Mouse (Mus musculus): Measurements from ENCODE around the gene Mical3. TPM values are rescaled to one million over a fixed set of nuclear protein-coding genes. Genes with fewer than 3 reads are reported as not detected.

Mical3 gene
- total RNA-seq, 2 experiments from 2014 or later, result 43.0 to 75.5 TPM

GRCm38 (mm10) chr6:121051411-121051810 lies 79.4 kb downstream of the Mical3 start:
- DNase-seq, result no peak

DNA sequence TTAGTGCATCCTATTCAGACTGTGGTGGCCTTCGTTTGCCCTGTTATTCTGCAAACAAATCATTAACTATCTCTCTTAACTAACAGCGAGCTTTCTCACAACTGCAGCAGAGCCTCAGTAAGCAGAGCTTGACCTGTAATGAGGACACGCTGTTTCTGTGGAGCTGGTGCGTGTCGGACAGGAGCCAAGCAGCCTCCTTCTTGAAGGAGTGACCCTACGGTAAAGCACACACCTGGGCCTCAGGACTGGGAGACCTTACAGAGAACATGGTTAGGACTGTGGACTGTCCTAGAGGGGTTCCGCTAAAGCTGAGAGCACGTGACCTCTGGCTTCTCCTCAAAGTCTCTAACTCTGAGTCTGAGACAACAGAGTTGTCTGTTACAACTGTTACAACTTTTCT lies 82.1 kb downstream of the Mical3 start:
- DNase-seq, result no peak

- DNase-seq, result no peak
Observed at GRCm38 (mm10) chr6:121045345-121046080, 85.3 kb downstream of the Mical3 start.

- DNase-seq, result no peak
Observed at GRCm38 (mm10) chr6:121043434-121044189, 87.2 kb downstream of the Mical3 start.

DNA sequence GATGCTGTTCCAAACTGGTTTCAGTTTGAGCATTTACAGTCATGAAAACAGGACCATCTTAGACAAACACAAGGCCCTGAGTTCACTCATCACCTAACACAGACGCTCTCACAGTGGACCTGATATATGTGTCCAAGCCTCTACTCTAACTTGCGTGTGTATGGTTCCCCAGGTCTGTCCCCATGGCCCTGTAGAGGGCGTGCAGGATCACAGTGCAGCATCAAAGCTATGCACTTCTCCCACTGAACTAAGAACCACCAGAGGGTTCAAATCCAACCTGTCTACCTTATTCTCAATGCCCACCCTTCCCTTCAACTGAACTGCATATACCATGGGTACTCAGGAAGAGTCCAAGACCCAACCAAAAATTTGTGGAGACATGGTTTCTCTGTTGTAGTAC lies 91.1 kb downstream of the Mical3 start:
- DNase-seq, result no peak

GRCm38 (mm10) chr6:121039286-121039685 lies 91.5 kb downstream of the Mical3 start:
- DNase-seq, result no peak

GRCm38 (mm10) chr6:121037086-121037485 lies 93.7 kb downstream of the Mical3 start:
- peak; percentile 58 for DNase-seq

DNA sequence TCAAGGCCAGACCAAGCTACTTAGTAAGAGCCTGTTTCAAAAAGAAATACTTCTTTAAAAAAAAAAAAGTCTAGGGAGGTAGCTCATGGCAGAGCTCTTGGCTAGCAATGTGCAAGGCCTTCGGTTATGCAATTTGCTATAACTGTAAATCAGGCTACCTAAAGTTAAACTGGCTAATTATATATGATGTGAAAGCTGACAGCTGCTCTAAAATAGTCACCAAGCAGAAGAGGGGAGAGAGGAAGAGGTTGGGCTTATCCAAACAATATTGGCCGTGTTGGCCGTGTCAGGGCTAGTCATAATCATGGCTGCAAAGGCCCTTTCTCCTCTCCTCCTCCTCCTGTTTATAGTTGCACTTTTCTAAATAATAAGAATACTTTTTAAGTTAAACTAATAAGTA lies 94.9 kb downstream of the Mical3 start:
- no peak for DNase-seq

GRCm38 (mm10) chr6:121035268-121035667 lies 95.5 kb downstream of the Mical3 start:
- DNase-seq, result no peak

DNA sequence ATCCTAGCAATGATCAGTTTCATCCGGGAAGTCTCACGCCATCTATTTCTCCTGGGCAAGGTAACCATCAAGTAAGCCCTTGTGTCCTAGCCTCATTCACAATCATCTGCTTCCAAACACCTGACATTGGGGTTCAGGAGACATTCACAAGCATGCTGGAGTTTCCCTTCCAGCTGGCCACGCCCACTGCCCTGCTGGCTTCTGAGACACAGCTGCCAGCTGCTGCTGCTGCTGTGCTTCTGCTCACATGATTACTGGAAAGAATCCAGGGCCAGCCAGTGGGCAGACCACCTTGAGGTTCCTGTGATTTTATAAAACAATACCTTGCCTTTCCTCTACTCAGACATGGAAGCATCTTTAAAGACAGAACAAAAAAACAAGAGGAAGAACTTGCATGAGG lies 97.5 kb downstream of the Mical3 start:
- DNase-seq, result no peak

DNA sequence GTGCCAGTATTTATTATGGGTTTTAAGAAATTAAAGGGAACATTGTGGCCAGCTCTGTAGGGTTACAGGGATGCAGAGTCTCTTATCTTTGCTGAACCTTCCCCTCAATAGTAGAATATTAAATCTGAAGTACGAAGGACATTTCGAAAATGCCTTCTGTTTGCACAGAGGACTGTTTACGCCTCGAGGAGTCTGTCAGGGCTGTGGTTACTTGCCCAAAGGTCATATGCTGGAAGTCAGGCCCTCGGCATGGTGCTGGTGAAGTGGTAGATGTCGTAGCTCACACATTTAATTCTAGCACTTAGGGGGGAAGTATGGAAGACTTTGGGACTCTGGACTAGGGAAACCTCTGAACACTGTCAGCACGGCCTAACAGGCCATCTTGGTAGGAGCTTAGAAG lies 99.4 kb downstream of the Mical3 start:
- DNase-seq, result no peak

GRCm38 (mm10) chr6:121029897-121030589 lies 100.8 kb downstream of the Mical3 start:
- no peak for DNase-seq

GRCm38 (mm10) chr6:121028514-121028913 lies 102.3 kb downstream of the Mical3 start:
- DNase-seq, result peak; percentile 37

DNA sequence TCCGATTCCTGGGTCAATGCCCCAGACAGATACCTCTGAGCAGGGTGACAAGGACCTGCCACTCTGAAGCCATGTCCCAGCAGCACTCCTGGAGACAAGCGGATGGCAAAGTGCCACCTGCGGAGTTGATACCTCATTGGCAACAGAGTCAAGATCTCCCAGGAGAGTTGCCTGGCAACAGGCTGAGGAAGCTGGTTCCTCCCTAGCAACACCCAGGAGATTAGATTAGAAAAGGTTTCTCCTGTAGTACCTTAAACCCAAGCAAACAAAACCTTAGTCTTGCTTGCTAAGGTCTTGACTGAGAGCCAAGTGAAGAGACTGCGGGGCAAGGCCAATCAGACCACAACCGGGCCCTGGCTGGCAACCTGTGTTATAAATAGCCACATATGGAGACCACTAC lies 103.5 kb downstream of the Mical3 start:
- DNase-seq, result peak; percentile 75

DNA sequence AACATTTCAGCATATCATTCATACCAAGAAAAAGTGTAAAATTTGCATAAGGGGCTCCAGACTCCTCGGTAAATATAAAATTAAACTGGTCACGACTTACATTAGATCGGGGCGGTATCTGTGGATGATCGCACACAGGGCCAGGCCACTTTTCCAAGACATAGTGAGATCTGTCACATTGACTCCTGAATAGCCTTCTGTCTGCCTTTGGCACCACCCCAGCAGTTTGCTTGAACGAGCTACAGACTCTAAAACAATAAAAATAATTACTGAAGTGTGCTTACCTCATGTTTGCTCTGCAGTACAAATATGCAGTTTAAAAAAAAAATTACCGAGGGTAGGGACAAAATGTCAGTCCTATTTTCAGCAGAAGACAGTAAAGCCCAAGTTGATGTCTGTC lies 103.9 kb downstream of the Mical3 start:
- DNase-seq, result no peak

GRCm38 (mm10) chr6:121026019-121026584 lies 104.7 kb downstream of the Mical3 start:
- DNase-seq, result no peak

GRCm38 (mm10) chr6:121018147-121018546 lies 112.7 kb downstream of the Mical3 start:
- DNase-seq, result peak; percentile 56

GRCm38 (mm10) chr6:121017436-121018031 lies 113.3 kb downstream of the Mical3 start:
- DNase-seq, result peak; percentile 68

GRCm38 (mm10) chr6:121016097-121016496 lies 114.7 kb downstream of the Mical3 start:
- no peak for DNase-seq

GRCm38 (mm10) chr6:121014339-121014738 lies 116.5 kb downstream of the Mical3 start:
- DNase-seq, result no peak

DNA sequence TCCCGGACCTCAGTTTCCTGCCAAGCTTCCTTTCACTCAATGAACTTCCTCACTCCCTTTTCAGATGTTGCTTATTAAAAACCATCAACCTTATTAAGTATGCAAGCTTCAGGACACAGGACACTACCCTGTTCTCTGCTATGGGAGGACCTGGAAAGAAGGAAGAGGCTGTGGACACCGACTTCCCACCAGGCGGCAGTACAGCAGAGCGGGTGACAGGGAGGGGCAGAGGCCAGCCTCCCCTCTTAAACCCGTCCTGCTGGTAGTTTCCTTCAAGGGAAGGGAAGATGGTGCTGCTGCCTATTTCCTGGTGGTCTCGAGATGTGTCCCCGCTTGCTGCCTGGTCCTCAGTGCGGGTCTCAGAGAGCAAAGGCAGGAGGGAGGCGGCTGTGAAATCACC lies 117.0 kb downstream of the Mical3 start:
- DNase-seq, result peak; percentile 61

DNA sequence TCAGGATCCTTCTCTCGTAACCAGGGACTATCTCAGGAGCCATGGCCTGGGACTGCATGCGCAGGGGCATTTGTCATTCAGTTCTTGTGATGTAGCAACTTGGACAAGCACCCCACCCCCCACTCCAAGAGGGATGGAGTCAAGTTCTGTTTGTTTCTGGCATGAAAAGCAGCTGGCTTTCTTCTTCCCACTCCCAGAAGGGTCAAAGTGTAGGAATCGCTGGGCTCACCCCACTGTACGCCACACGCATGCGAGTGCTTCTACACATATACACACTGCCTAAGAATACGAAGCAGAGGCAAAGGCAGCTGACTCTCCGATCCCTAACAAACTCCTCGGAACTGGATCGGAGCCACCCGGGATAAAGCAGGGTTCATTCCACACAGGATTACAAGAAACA lies 119.1 kb downstream of the Mical3 start:
- DNase-seq, result no peak

Data from adrenal gland, postnatal 10 days (tissue).